Mouse (Mus musculus) liver, adult 2 months (tissue): ENCODE results near the gene Mob1a. TPM values are rescaled to one million over a fixed set of nuclear protein-coding genes. Genes with fewer than 3 reads are reported as not detected.

Source experiments
- DNase-seq: peaks from one replicate; pipeline ENCODE4 v3.0.0-alpha.2; 2011; ENCODE audit warnings: low read depth, low spot score; ENCODE audit errors: extremely low read depth
- H3K27ac ChIP-seq: fragments of 200-500 bp; replicated peaks from 2 replicates; pipeline ENCODE4 v1.5.1; 2012; ENCODE audit warnings: low read depth, mild to moderate bottlenecking, control low read depth, inconsistent platforms, low read length; ENCODE audit not compliant: insufficient read depth
- H3K27me3 ChIP-seq: fragments of 200-500 bp; 2 replicates; pipeline ENCODE4 v1.6.1; 2012; ENCODE audit warnings: mild to moderate bottlenecking, moderate library complexity, low read length, inconsistent platforms; ENCODE audit not compliant: control insufficient read depth, insufficient read depth
- H3K36me3 ChIP-seq: fragments of 200-500 bp; 2 replicates; pipeline ENCODE4 v1.6.1; 2012; ENCODE audit warnings: low read length, inconsistent platforms; ENCODE audit not compliant: control insufficient read depth, insufficient read depth
- H3K4me1 ChIP-seq: fragments of 200-500 bp; 2 replicates; pipeline ENCODE4 v1.6.1; 2011; ENCODE audit warnings: low read length; ENCODE audit not compliant: control insufficient read depth, insufficient read depth
- H3K4me3 ChIP-seq: fragments of 200-500 bp; 2 replicates; pipeline ENCODE4 v1.5.1; 2011; ENCODE audit warnings: low read depth, mild to moderate bottlenecking, control low read depth, low read length, moderate library complexity; ENCODE audit not compliant: insufficient read depth
- H3K79me2 ChIP-seq: fragments of 200-500 bp; 2 replicates; pipeline ENCODE4 v1.6.1; 2012; ENCODE audit warnings: inconsistent platforms, mild to moderate bottlenecking, low read length, moderate library complexity; ENCODE audit not compliant: control insufficient read depth, insufficient read depth
- H3K9ac ChIP-seq: fragments of 200-500 bp; 2 replicates; pipeline ENCODE4 v1.6.1; 2012; ENCODE audit warnings: low read depth, mild to moderate bottlenecking, control low read depth, inconsistent platforms, low read length
- CTCF ChIP-seq: fragments of 200-500 bp; IDR thresholded peaks from 2 replicates; pipeline ENCODE4 v1.5.1; 2011; ENCODE audit warnings: low read depth, low read length, control low read depth
- POLR2A ChIP-seq: fragments of 200-500 bp; IDR thresholded peaks from 2 replicates; pipeline ENCODE4 v1.6.1; 2011; ENCODE audit warnings: low read length, control low read depth; ENCODE audit not compliant: insufficient read depth; ENCODE audit errors: extremely low read depth
- WGBS: fragments of 180-500 bp; shearing (Covaris S2); methylation state at CpG from one replicate; pipeline ENCODE4 v1.1.7; 2018; 5-methylcytosine and 5-hydroxymethylcytosine counted together
- polyA plus RNA-seq: library from polyadenylated mRNA; depleted of rRNA; stranded (reverse); fragments of >200 nt; gene quantifications from 2 replicates; pipeline ENCODE4 v1.2.3, GENCODE M21; 2012; rRNA removed
- total RNA-seq: library from RNA; depleted of rRNA; stranded (reverse); fragments of >200 nt; gene quantifications from 2 replicates; pipeline ENCODE4 v1.2.3, GENCODE M21; 2014; rRNA removed

Mob1a gene
- total and polyA plus RNA-seq, 2 experiments, result 11.9 to 35.2 TPM

DNA sequence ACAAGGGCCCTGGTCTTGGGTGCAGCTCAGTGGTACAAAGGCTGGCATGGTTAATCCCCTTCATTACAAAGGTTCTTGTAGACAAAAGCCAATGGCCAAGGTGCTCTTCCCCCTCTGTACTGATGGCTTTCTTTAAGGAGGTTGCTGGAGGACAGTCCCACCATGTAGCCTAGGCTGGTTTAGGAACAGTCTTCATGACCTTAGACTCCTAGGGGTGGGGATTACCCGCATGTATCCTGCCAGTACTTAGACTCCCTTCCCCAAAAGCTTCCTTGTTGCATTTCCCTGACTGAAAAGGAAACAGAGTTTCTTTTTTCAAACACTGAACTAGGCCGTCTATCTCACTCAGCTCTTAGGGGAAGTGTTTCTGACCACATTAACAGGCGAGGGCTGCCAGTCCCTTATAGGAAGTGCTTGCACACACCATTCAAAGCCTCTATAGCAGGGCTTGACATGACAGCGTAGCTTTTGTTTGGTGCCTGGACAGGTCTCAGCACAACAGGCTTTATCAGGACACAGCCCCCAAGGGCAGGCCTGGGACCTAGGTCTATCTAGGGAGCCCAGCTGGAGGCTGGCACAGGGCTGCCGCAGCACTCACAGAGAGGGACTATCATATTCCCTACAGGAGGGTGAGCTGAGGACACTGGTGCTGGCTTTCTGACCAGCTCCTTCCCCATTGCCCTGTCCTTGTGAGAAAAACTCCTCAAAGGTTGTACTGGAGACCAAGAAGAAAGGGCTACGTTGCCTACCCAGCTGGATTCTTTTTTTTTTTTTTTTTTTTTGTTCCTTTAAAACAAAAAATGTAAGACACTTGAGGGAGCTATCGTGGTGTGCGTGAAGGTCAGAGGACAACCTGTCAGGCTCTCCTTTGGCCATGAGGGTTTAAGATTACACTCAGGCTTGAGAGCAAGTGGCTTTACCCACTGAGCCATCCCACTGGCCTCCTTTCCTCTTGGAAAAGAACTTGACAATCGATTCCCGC is 56.0 kb downstream of the Mob1a start:
- H3K36me3 ChIP-seq, result peaks cover 40% of the 10 kb centered on the region
- H3K27ac ChIP-seq, result no peak overlapping the region
- H3K79me2 ChIP-seq, result no peaks in the 10 kb centered on the region; the same call in 1 of the 2 replicates
- 72% methylated on average over 10 of the region's 10 CpGs for WGBS
- H3K9ac ChIP-seq, result no peak overlapping the region
- TF ChIP-seq CTCF (no peak), POLR2A (no peak)
- H3K27me3 ChIP-seq, result no peaks in the 10 kb centered on the region
- peak; percentile 33 for DNase-seq
- H3K4me1 ChIP-seq, result no peaks in the 10 kb centered on the region
- H3K4me3 ChIP-seq, result no peak overlapping the region

DNA sequence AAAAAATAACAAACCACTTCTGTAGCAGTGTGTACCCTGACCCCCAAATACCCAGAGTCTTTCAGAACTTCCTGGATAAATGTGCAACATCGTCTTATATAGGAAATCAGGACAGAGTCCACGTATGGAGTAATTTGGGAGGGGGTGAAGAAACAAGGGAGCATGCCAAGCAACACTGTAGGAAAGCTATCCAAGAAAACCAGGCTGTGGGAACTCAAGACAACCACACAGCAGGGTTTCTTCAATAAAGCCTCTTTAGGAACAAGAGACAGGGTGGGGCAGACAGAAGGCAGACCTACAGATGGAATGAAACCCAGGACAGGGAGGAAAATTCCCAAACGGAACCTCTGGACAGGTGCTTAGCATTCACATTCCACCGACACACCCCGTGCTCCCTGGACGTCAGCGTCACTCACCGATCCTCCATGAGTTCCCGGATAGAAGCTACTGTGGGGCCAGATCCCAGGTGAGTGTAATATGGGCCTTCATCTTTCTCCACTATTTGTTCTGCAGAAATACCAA is 59.8 kb downstream of the Mob1a start:
- H3K4me1 ChIP-seq, result no peaks in the 10 kb centered on the region
- 96% methylated on average over 9 of the region's 9 CpGs for WGBS
- H3K4me3 ChIP-seq, result no peak overlapping the region
- no peak overlapping the region for H3K9ac ChIP-seq
- no peak for DNase-seq
- TF ChIP-seq CTCF (no peak), POLR2A (no peak)
- peaks cover 25% of the 10 kb centered on the region for H3K36me3 ChIP-seq
- no peaks in the 10 kb centered on the region for H3K27me3 ChIP-seq
- no peaks in the 10 kb centered on the region; the same call in 1 of the 2 replicates for H3K79me2 ChIP-seq
- no peak overlapping the region for H3K27ac ChIP-seq

DNA sequence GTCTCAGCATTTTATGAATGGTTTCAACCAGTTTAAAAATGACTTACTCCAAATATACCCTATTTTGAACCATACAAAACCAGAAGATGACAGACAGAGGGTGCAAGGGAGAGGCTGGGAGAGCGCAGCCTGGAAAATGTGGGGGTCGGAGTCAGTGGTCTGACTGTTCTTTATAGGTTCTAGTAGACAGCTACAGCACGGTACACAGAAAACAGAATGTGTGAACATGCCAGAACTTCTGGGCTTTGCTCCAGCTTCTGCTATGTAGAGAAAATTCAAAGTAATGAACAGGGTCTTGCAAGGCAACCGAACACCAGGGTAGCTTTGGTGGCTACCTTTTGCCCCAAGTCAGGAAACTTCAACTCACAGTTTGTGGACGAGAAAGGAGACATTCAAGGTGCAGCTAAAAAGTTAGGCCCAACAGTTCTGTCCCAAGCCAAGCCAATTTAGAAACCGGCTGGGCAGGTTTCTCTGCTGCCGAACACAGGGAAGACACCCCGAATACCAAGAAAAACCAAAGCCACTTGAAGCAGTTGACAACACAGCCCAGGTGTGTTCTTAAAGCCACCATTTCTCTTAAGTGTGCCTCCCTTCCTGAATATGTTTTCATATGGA is 66.5 kb downstream of the Mob1a start:
- Histone ChIP-seq H3K4me3 (no peak overlapping the region), H3K9ac (no peak overlapping the region), H3K4me1 (no peaks in the 10 kb centered on the region), H3K79me2 (peaks cover 12% of the 10 kb centered on the region), H3K36me3 (peaks cover 15% of the 10 kb centered on the region), H3K27me3 (no peaks in the 10 kb centered on the region), H3K27ac (no peak overlapping the region)
- 84% methylated on average over 8 of the region's 8 CpGs for WGBS
- no peak for TF ChIP-seq CTCF
- no peak for TF ChIP-seq POLR2A
- no peak for DNase-seq

Other genes with a start within 250 kb of the Mob1a start
- gene Pcgf1, start 248.1 kb upstream of the Mob1a start, total RNA-seq, result 4.1 and 6.1 TPM in 2 replicates
- gene Pcgf1, start 248.1 kb upstream of the Mob1a start, polyA plus RNA-seq, result 7.7 and 10.8 TPM in 2 replicates
- gene Lbx2, start 239.6 kb upstream of the Mob1a start, total RNA-seq, result 0.65 and 0.81 TPM in 2 replicates
- 0.34 and 1.1 TPM in 2 replicates for gene Lbx2, start 239.6 kb upstream of the Mob1a start, polyA plus RNA-seq
- 3.0 and 3.4 TPM in 2 replicates for gene Ccdc142, start 224.4 kb upstream of the Mob1a start, total RNA-seq
- 4.2 and 5.4 TPM in 2 replicates for gene Ccdc142, start 224.4 kb upstream of the Mob1a start, polyA plus RNA-seq
- 1.4 and 1.8 TPM in 2 replicates for gene Gm42688, start 224.4 kb upstream of the Mob1a start, total RNA-seq
- 2.0 and 2.5 TPM in 2 replicates for gene Gm42688, start 224.4 kb upstream of the Mob1a start, polyA plus RNA-seq
- gene Mrpl53, start 217.0 kb upstream of the Mob1a start, total RNA-seq, result 66.0 and 78.2 TPM in 2 replicates
- 73.8 and 80.0 TPM in 2 replicates for gene Mrpl53, start 217.0 kb upstream of the Mob1a start, polyA plus RNA-seq
- 28.2 and 38.7 TPM in 2 replicates for gene Mogs, start 210.5 kb upstream of the Mob1a start, total RNA-seq
- 51.3 and 66.1 TPM in 2 replicates for gene Mogs, start 210.5 kb upstream of the Mob1a start, polyA plus RNA-seq
- gene Wbp1, start 204.5 kb upstream of the Mob1a start, total RNA-seq, result 39.5 and 48.3 TPM in 2 replicates
- 85.1 and 112 TPM in 2 replicates for gene Wbp1, start 204.5 kb upstream of the Mob1a start, polyA plus RNA-seq
- gene Ino80b, start 200.6 kb upstream of the Mob1a start, total RNA-seq, result 9.5 and 10.3 TPM in 2 replicates
- 23.8 and 26.5 TPM in 2 replicates for gene Ino80b, start 200.6 kb upstream of the Mob1a start, polyA plus RNA-seq
- gene Rtkn, start 190.6 kb upstream of the Mob1a start, total RNA-seq, result 4.7 and 6.9 TPM in 2 replicates
- 12.2 and 17.4 TPM in 2 replicates for gene Rtkn, start 190.6 kb upstream of the Mob1a start, polyA plus RNA-seq
- 0.13 and 0.28 TPM in 2 replicates for gene Wdr54, start 169.6 kb upstream of the Mob1a start, total RNA-seq
- 1.7 and 2.4 TPM in 2 replicates for gene Wdr54, start 169.6 kb upstream of the Mob1a start, polyA plus RNA-seq
- 0.09 and 0.13 TPM in 2 replicates for gene 1700003E16Rik, start 169.6 kb upstream of the Mob1a start, total RNA-seq
- 0.22 and 0.29 TPM in 2 replicates for gene 1700003E16Rik, start 169.6 kb upstream of the Mob1a start, polyA plus RNA-seq
- gene Dctn1, start 160.1 kb upstream of the Mob1a start, total RNA-seq, result 13.5 and 17.1 TPM in 2 replicates
- gene Dctn1, start 160.1 kb upstream of the Mob1a start, polyA plus RNA-seq, result 27.4 and 36.0 TPM in 2 replicates
- gene Slc4a5, start 106.2 kb upstream of the Mob1a start, total RNA-seq, result under 0.01 and 0.07 TPM in 2 replicates
- 0.28 TPM in 1 of 2 replicates, not detected in the other for gene Slc4a5, start 106.2 kb upstream of the Mob1a start, polyA plus RNA-seq
- gene Mthfd2, start 108 bp upstream of the Mob1a start, total RNA-seq, result 0.83 and 1.6 TPM in 2 replicates
- 0.98 and 1.1 TPM in 2 replicates for gene Mthfd2, start 108 bp upstream of the Mob1a start, polyA plus RNA-seq
- gene Bola3, start 23.1 kb downstream of the Mob1a start, total RNA-seq, result 26.4 and 47.1 TPM in 2 replicates
- gene Bola3, start 23.1 kb downstream of the Mob1a start, polyA plus RNA-seq, result 144 and 246 TPM in 2 replicates
- gene Tet3, start 133.1 kb downstream of the Mob1a start, total RNA-seq, result 4.6 and 6.6 TPM in 2 replicates
- 3.5 and 4.5 TPM in 2 replicates for gene Tet3, start 133.1 kb downstream of the Mob1a start, polyA plus RNA-seq
- 17.4 and 21.8 TPM in 2 replicates for gene Dguok, start 181.0 kb downstream of the Mob1a start, total RNA-seq
- gene Dguok, start 181.0 kb downstream of the Mob1a start, polyA plus RNA-seq, result 23.5 and 24.9 TPM in 2 replicates
- 0.28 and 0.40 TPM in 2 replicates for gene Actg2, start 210.2 kb downstream of the Mob1a start, total RNA-seq
- gene Actg2, start 210.2 kb downstream of the Mob1a start, polyA plus RNA-seq, result 1.1 and 1.2 TPM in 2 replicates
- 7.4 and 9.3 TPM in 2 replicates for gene Stambp, start 246.7 kb downstream of the Mob1a start, total RNA-seq
- gene Stambp, start 246.7 kb downstream of the Mob1a start, polyA plus RNA-seq, result 5.8 and 6.9 TPM in 2 replicates